Mouse (Mus musculus): ENCODE results near the gene Gm11060. TPM values are rescaled to one million over a fixed set of nuclear protein-coding genes. Genes with fewer than 3 reads are reported as not detected.

The Gm11060 gene
- polyA plus RNA-seq, 1 experiment from 2014 or later = not detected

- no peaks in the 10 kb centered on the region for H3K9me3 ChIP-seq
- under 1% methylated on average over 9 of the region's 9 CpGs for WGBS
- no peak overlapping the region for H3K27ac ChIP-seq
- H3K4me1 ChIP-seq (replicated peaks) = peaks cover 25% of the 10 kb centered on the region
- peaks cover 100% of the 10 kb centered on the region for H3K27me3 ChIP-seq (ENCODE audit: insufficient read depth, poor library complexity, severe bottlenecking)
- no peak overlapping the region for H3K4me3 ChIP-seq
- no peaks in the 10 kb centered on the region for H3K36me3 ChIP-seq
- peak; percentile 44 for DNase-seq (ENCODE audit: low spot score)
Measured at GRCm38 (mm10) chr2:105123881-105124280, 32.1 kb downstream of the Gm11060 start.

- 0% methylated on average over 7 of the region's 7 CpGs for WGBS
Measured at GRCm38 (mm10) chr2:105124391-105124790, 32.6 kb downstream of the Gm11060 start.

GRCm38 (mm10) chr2:105125205-105125604 is 33.4 kb downstream of the Gm11060 start:
- Histone ChIP-seq H3K36me3 (no peaks in the 10 kb centered on the region), H3K4me3 (no peak overlapping the region), H3K4me1 (replicated peaks) (peaks cover 25% of the 10 kb centered on the region), H3K27ac (no peak overlapping the region), H3K27me3 (ENCODE audit: insufficient read depth, poor library complexity, severe bottlenecking) (peaks cover 100% of the 10 kb centered on the region), H3K9me3 (no peaks in the 10 kb centered on the region)
- peak; percentile 47 for DNase-seq (ENCODE audit: low spot score)
- 2% methylated on average over 8 of the region's 8 CpGs for WGBS

More at GRCm38 (mm10) chr2:105124391-105124790, 32.6 kb downstream of the Gm11060 start:
- Histone ChIP-seq H3K27ac (no peak overlapping the region), H3K36me3 (no peaks in the 10 kb centered on the region), H3K4me3 (no peak overlapping the region), H3K4me1 (replicated peaks) (peaks cover 25% of the 10 kb centered on the region), H3K27me3 (ENCODE audit: insufficient read depth, poor library complexity, severe bottlenecking) (peaks cover 100% of the 10 kb centered on the region), H3K9me3 (no peaks in the 10 kb centered on the region)
- DNase-seq (ENCODE audit: low spot score) = peak; percentile 26

- Histone ChIP-seq H3K36me3 (no peaks in the 10 kb centered on the region), H3K27me3 (ENCODE audit: insufficient read depth, poor library complexity, severe bottlenecking) (peaks cover 100% of the 10 kb centered on the region), H3K27ac (no peak overlapping the region), H3K4me1 (replicated peaks) (peaks cover 28% of the 10 kb centered on the region), H3K4me3 (no peak overlapping the region), H3K9me3 (no peaks in the 10 kb centered on the region)
- 2% methylated on average over 15 of the region's 15 CpGs for WGBS
- peak; percentile 47 for DNase-seq (ENCODE audit: low spot score)
Measured at GRCm38 (mm10) chr2:105125641-105126040, 33.8 kb downstream of the Gm11060 start.

GRCm38 (mm10) chr2:105126279-105126678 is 34.5 kb downstream of the Gm11060 start, which contains the start of gene Wt1:
Gene Wt1, plus strand, starts transcription at chr2:105126529.
- Histone ChIP-seq H3K4me3 (peak within 1 kb of the TSS; percentile 36), H3K4me1 (replicated peaks) (peaks cover 31% of the 10 kb centered on the region), H3K36me3 (no peaks in the 10 kb centered on the region), H3K27me3 (ENCODE audit: insufficient read depth, poor library complexity, severe bottlenecking) (peaks cover 100% of the 10 kb centered on the region), H3K27ac (no peak within 1 kb of the TSS), H3K9me3 (no peaks in the 10 kb centered on the region)
- peak; percentile 68 for DNase-seq (ENCODE audit: low spot score)
- WGBS = under 1% methylated on average over 25 of the region's 25 CpGs

GRCm38 (mm10) chr2:105126691-105127530 is 35.1 kb downstream of the Gm11060 start:
- DNase-seq (ENCODE audit: low spot score) = peak; percentile 64
- Histone ChIP-seq H3K27ac (no peak overlapping the region), H3K27me3 (ENCODE audit: insufficient read depth, poor library complexity, severe bottlenecking) (peaks cover 100% of the 10 kb centered on the region), H3K4me3 (peak overlapping the region; percentile 36), H3K9me3 (no peaks in the 10 kb centered on the region), H3K4me1 (replicated peaks) (peaks cover 31% of the 10 kb centered on the region), H3K36me3 (no peaks in the 10 kb centered on the region)
- under 1% methylated on average over 92 of the region's 92 CpGs for WGBS

- peak; percentile 64 for DNase-seq (ENCODE audit: low spot score)
- peaks cover 29% of the 10 kb centered on the region for H3K4me1 ChIP-seq (replicated peaks)
- H3K27ac ChIP-seq = no peak overlapping the region
- H3K36me3 ChIP-seq = no peaks in the 10 kb centered on the region
- WGBS = 1% methylated on average over 52 of the region's 52 CpGs
- H3K9me3 ChIP-seq = no peaks in the 10 kb centered on the region
- peak overlapping the region; percentile 36; the same call in 1 of the 2 replicates for H3K4me3 ChIP-seq
- peaks cover 100% of the 10 kb centered on the region for H3K27me3 ChIP-seq (ENCODE audit: insufficient read depth, poor library complexity, severe bottlenecking)
Measured at GRCm38 (mm10) chr2:105127531-105128480, 36.0 kb downstream of the Gm11060 start.

GRCm38 (mm10) chr2:105128564-105128963 is 36.7 kb downstream of the Gm11060 start:
- no peak overlapping the region for H3K4me3 ChIP-seq
- peaks cover 100% of the 10 kb centered on the region for H3K27me3 ChIP-seq (ENCODE audit: insufficient read depth, poor library complexity, severe bottlenecking)
- peaks cover 25% of the 10 kb centered on the region for H3K4me1 ChIP-seq (replicated peaks)
- peak; percentile 39 for DNase-seq (ENCODE audit: low spot score)
- H3K27ac ChIP-seq = no peak overlapping the region
- no peaks in the 10 kb centered on the region for H3K9me3 ChIP-seq
- WGBS = 2% methylated on average over 12 of the region's 12 CpGs
- H3K36me3 ChIP-seq = no peaks in the 10 kb centered on the region

GRCm38 (mm10) chr2:105130351-105131060 is 38.7 kb downstream of the Gm11060 start:
- H3K4me1 ChIP-seq (replicated peaks) = peaks cover 25% of the 10 kb centered on the region
- peak; percentile 52 for DNase-seq (ENCODE audit: low spot score)

GRCm38 (mm10) chr2:105131061-105131810 is 39.4 kb downstream of the Gm11060 start:
- Histone ChIP-seq H3K36me3 (no peaks in the 10 kb centered on the region), H3K9me3 (no peaks in the 10 kb centered on the region), H3K27ac (no peak overlapping the region), H3K4me3 (no peak overlapping the region), H3K27me3 (ENCODE audit: insufficient read depth, poor library complexity, severe bottlenecking) (peaks cover 100% of the 10 kb centered on the region), H3K4me1 (replicated peaks) (peaks cover 23% of the 10 kb centered on the region)
- WGBS = 5% methylated on average over 12 of the region's 12 CpGs
- DNase-seq (ENCODE audit: low spot score) = peak; percentile 33

More at GRCm38 (mm10) chr2:105130351-105131060, 38.7 kb downstream of the Gm11060 start:
- Histone ChIP-seq H3K4me3 (peak overlapping the region; percentile 1; the same call in 1 of the 2 replicates), H3K27ac (no peak overlapping the region), H3K27me3 (ENCODE audit: insufficient read depth, poor library complexity, severe bottlenecking) (peaks cover 100% of the 10 kb centered on the region), H3K36me3 (no peaks in the 10 kb centered on the region), H3K9me3 (no peaks in the 10 kb centered on the region)
- 1% methylated on average over 32 of the region's 32 CpGs for WGBS

GRCm38 (mm10) chr2:105131811-105132100 is 39.9 kb downstream of the Gm11060 start:
- WGBS = 2% methylated on average over 2 of the region's 2 CpGs
- no peak overlapping the region for H3K27ac ChIP-seq
- H3K27me3 ChIP-seq (ENCODE audit: insufficient read depth, poor library complexity, severe bottlenecking) = peaks cover 100% of the 10 kb centered on the region
- H3K4me3 ChIP-seq = no peak overlapping the region
- peaks cover 17% of the 10 kb centered on the region for H3K4me1 ChIP-seq (replicated peaks)
- H3K36me3 ChIP-seq = no peaks in the 10 kb centered on the region
- no peak for DNase-seq (ENCODE audit: low spot score)
- H3K9me3 ChIP-seq = no peaks in the 10 kb centered on the region

- 2% methylated on average over 17 of the region's 17 CpGs for WGBS
- DNase-seq (ENCODE audit: low spot score) = peak; percentile 49
- Histone ChIP-seq H3K27ac (no peak overlapping the region), H3K36me3 (no peaks in the 10 kb centered on the region), H3K4me1 (replicated peaks) (peaks cover 12% of the 10 kb centered on the region), H3K4me3 (no peak overlapping the region), H3K27me3 (ENCODE audit: insufficient read depth, poor library complexity, severe bottlenecking) (peaks cover 100% of the 10 kb centered on the region), H3K9me3 (no peaks in the 10 kb centered on the region)
Measured at GRCm38 (mm10) chr2:105132300-105132699, 40.5 kb downstream of the Gm11060 start.

All from hindbrain, embryonic 10.5 days (tissue).